Mouse (Mus musculus): ENCODE results near the gene Bcl2l15. TPM values are rescaled to one million over a fixed set of nuclear protein-coding genes. Genes with fewer than 3 reads are reported as not detected.

Gene Bcl2l15
- polyA plus RNA-seq (2014; fragmentation: Illumina TruSeq; extraction: RNeasy Lipid Tissue Mini Kit (QIAGEN cat#74804); ENCODE audit: low read depth, low replicate concordance) = not detected

DNA sequence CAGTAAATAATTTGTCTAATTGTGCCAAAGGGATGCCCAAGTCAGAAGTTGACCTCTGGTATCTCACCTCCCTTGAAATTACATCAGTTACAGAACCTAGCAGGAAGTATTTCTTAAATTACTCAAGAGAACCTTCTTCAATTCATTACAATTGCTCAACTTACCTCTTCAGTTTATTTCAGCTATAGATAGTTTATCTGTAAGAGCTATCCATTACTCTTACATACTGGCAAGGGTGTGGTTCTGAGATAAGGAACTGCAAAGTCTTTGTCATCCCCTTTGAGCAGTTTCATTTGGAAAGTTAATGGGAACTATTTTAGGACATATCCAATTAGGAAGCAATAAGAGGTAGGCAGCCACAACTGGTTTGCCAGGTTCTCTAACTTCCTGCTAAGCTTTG lies at the start of gene Bcl2l15:
TSS of gene Bcl2l15 (plus strand) at position 176 of the 400 bp plus-strand sequence.

DNA sequence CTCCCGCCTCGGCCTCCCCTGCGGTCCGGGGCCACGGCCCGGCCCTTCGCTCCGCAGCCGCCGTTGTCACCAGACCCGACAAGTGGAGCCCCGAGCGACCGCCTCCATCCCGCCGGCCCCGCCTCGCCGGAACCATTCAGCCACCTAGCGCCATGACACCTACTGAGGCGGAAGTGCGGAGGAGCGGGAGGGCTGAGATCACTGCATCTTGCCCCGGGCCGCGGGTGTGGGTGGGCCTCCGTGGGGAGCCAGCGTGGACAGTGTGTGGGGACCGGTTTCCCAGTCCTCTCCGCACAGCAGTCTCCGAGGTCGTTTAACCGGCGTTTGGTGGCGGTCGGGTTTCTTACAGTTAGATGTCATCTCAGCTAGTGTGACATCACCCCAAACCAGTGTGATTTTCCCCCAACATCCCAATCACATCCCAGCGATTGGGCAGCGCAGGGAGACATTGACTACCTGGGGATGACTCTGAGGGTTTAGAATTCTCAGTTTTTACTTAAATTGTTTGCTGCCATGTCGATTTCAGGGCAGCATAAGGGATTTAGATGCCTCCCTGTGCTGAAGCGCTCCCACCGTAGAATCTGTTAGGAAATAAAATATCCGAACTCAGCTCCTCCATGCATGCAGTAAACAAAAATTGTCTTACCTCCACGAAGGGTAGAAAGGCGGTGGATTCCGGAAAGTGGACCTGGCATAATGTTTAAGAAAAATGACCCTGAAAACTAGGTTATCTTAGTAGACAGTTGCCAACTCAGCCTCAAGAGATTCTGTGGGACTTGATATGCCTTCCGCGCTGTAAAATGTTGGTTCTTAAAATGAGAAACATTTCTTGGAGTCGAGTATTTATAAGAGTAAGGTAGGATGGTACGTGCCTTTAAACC lies 40.9 kb upstream of the Bcl2l15 start, which contains the start of gene Hipk1:
TSS of gene Hipk1 (minus strand) at position 334 of the 881 bp plus-strand sequence.

DNA sequence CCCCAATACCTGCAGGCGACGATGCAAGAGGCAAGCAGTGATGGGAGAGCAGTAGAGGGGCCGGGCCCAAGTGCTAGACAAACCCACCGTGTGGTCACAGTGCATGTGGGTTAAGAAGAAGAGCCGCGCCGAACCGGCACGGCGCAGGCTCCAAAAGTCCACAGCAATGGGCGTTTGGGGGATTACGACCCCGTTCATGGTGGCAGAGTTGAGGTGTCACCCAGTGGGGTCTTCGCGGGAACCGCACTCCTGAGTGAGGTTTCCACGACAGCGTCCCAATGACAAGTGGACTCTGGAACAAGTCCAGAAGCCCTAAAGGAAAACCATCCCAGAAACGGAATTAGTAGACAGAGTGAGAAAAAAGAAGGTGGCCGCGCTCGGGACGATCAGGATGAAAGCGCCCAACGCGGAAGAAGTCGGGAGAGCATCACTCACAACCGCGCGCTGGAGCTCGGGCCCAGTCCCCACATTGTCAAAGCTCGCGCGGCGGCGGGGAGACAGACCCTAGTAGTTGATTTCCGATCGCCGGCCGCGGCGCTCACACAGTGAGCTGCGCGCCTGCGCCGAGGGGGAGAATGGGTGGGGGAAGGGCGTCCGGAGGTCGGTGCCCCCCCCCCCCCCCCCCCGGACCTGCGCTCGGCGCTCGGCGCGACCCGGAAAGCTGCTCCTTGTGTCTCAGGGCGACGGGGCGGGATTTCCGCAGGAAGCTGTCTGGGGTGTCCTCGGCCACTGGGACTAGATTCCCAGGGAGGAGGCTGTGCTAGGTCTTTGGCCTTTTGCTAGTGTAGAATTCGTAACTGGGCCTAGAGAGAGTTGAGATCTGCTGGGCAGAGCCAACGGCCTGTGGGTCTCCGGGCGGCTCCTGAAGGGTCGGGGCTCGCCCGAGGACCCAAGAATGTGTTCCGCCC lies 23.3 kb upstream of the Bcl2l15 start, which contains the start of the genes Dclre1b, Ap4b1 and Gm43064:
TSS of gene Dclre1b (minus strand) at position 554 of the 908 bp plus-strand sequence.
TSS of gene Ap4b1 (plus strand) at position 630 of the 908 bp plus-strand sequence.
TSS of gene Gm43064 (plus strand) at position 683 of the 908 bp plus-strand sequence.

DNA sequence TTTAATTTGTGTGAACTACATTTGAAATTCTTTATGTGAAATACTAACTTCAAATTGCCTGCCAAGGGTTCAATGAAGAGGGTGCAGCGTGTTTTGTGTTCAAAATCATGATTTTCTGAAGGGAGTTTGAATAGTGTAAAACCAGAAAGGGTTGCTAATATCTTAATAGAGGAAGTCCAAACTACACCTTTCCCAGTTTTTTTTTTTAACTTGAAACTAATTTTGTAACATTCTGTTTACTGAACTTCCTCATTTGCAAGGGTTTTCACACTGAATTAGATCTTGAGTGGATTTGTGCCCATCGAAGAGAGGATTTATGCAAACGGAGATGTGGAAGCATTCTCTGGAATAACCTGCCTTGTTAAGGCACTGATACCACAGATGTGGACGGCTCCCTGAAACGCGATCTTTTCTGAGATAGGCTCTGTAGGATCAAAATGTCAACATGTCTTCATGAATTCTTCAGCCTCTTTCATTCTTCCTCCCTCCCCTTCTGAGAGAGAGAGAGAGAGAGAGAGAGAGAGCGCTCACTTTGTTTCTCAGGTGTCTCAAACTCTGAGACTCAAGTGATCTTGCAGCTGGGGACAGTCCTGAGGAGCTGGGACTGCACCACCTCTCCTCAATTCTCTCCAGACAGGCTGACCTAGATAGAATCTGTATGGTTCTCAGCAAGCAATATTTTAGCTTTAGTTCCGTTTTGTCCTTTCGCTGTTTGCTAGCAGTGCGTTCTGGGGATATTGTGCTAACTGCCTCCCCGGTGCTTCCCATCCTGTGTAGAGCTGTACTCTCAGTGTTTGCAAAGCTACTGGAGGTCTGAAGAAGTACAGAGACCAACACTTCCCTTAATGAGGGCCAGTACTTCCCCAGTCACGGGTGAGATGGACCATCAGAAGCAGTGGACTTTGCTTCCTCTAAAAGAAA lies 26.7 kb downstream of the Bcl2l15 start, which contains the start of gene Ptpn22:
TSS of gene Ptpn22 (plus strand) at position 915 of the 921 bp plus-strand sequence.

Other genes starting within 250 kb of the Bcl2l15 start
- gene Atg4a-ps, start 186.5 kb upstream of the Bcl2l15 start, polyA plus RNA-seq (2014; fragmentation: Illumina TruSeq; extraction: RNeasy Lipid Tissue Mini Kit (QIAGEN cat#74804); ENCODE audit: low read depth, low replicate concordance) = 0.29 TPM
- gene Olfml3, start 94.6 kb upstream of the Bcl2l15 start, polyA plus RNA-seq (2014; fragmentation: Illumina TruSeq; extraction: RNeasy Lipid Tissue Mini Kit (QIAGEN cat#74804); ENCODE audit: low read depth, low replicate concordance) = 19.1 TPM
- gene Gm10964, start 93.2 kb upstream of the Bcl2l15 start, polyA plus RNA-seq (2014; fragmentation: Illumina TruSeq; extraction: RNeasy Lipid Tissue Mini Kit (QIAGEN cat#74804); ENCODE audit: low read depth, low replicate concordance) = not detected
- gene Hipk1, start 41.0 kb upstream of the Bcl2l15 start, polyA plus RNA-seq (2014; fragmentation: Illumina TruSeq; extraction: RNeasy Lipid Tissue Mini Kit (QIAGEN cat#74804); ENCODE audit: low read depth, low replicate concordance) = 104 TPM
- gene Dclre1b, start 23.2 kb upstream of the Bcl2l15 start, polyA plus RNA-seq (2014; fragmentation: Illumina TruSeq; extraction: RNeasy Lipid Tissue Mini Kit (QIAGEN cat#74804); ENCODE audit: low read depth, low replicate concordance) = 10.9 TPM
- 16.2 TPM for gene Ap4b1, start 23.1 kb upstream of the Bcl2l15 start, polyA plus RNA-seq (2014; fragmentation: Illumina TruSeq; extraction: RNeasy Lipid Tissue Mini Kit (QIAGEN cat#74804); ENCODE audit: low read depth, low replicate concordance)
- not detected for gene Gm43064, start 23.0 kb upstream of the Bcl2l15 start, polyA plus RNA-seq (2014; fragmentation: Illumina TruSeq; extraction: RNeasy Lipid Tissue Mini Kit (QIAGEN cat#74804); ENCODE audit: low read depth, low replicate concordance)
- 2.9 TPM for gene Ptpn22, start 27.2 kb downstream of the Bcl2l15 start, polyA plus RNA-seq (2014; fragmentation: Illumina TruSeq; extraction: RNeasy Lipid Tissue Mini Kit (QIAGEN cat#74804); ENCODE audit: low read depth, low replicate concordance)
- 49.7 TPM for gene Rsbn1, start 81.5 kb downstream of the Bcl2l15 start, polyA plus RNA-seq (2014; fragmentation: Illumina TruSeq; extraction: RNeasy Lipid Tissue Mini Kit (QIAGEN cat#74804); ENCODE audit: low read depth, low replicate concordance)
- gene Phtf1, start 135.5 kb downstream of the Bcl2l15 start, polyA plus RNA-seq (2014; fragmentation: Illumina TruSeq; extraction: RNeasy Lipid Tissue Mini Kit (QIAGEN cat#74804); ENCODE audit: low read depth, low replicate concordance) = 29.7 TPM

Data from adrenal gland, adult 10 weeks (tissue).